Mouse (Mus musculus) megakaryocyte-erythroid progenitor cell, adult 5-6 weeks (primary cell): ENCODE results near the gene Setd3. TPM values are rescaled to one million over a fixed set of nuclear protein-coding genes. Genes with fewer than 3 reads are reported as not detected.

ENCODE experiments used
- ATAC-seq: replicated peaks from 2 replicates; pipeline ENCODE4 v1.8.0; 2016; ENCODE audit warnings: mild to moderate bottlenecking, inconsistent platforms; ENCODE audit not compliant: severe bottlenecking, poor library complexity, low FRiP score, low TSS enrichment
- total RNA-seq, 2 experiments: library from RNA; stranded (forward) in 1 of 2; stranded (reverse) in 1 of 2; fragments of 200-1000, 215-1000 nt in 1 of 2; fragments of >200 nt in 1 of 2; fragmentation: Nextera tagmentation in 1 of 2; gene quantifications; 2 replicates each; pipeline ENCODE4 v1.2.3; 2014 to 2017

Setd3 gene
- total RNA-seq, 2 experiments from 2014 or later, result 66.0 to 83.4 TPM

DNA sequence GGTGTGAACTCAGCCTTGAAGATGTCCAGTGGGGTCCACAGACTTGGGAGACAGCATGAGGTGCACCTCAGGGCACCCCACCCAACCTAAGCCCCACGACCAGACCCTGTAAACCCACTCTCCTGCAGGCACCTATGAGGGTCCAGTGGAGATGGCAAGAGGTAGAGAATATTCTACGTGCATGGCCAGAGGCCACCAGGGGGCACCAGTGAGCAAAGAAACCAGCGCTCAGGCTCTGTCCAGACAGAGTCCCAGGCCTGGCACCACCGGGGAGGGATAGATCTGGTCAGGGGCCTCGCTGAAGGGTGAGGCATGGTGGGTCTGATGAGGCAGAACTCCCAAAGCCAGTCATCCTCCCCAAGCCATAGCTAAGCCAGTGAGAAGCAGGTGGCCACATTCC lies 27.5 kb upstream of the Setd3 start:
- peak; percentile 70 for ATAC-seq

- ATAC-seq, result no peak
These were observed 25.9 kb upstream of the Setd3 start for GRCm38 (mm10) chr12:108204978-108205377.

GRCm38 (mm10) chr12:108203895-108204294 lies 24.8 kb upstream of the Setd3 start:
- ATAC-seq, result no peak

DNA sequence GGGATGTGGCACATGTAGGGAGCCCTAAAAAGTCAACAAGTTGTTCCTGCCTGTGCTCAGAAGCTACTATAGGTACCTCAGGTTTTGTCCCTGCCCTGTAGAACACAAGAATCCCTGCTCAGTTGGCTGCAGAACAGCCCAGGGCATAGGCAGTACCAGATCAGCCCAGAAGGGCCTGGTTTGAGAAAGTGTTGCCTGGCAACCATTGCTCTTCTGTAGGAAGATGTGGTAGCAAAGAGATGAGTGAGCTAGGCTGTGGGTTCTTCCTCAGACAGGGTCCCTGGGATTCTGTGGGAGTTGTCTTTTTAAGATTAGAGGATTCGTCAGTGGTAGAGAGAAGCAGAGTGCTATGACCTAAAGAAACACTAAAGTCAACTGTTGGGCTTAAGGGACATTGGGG lies 21.0 kb upstream of the Setd3 start:
- ATAC-seq, result no peak

GRCm38 (mm10) chr12:108198447-108198846 lies 19.3 kb upstream of the Setd3 start:
- ATAC-seq, result no peak

GRCm38 (mm10) chr12:108195761-108196160 lies 16.6 kb upstream of the Setd3 start:
- ATAC-seq, result no peak

- ATAC-seq, result no peak
These were observed 14.8 kb upstream of the Setd3 start for GRCm38 (mm10) chr12:108193878-108194277.

DNA sequence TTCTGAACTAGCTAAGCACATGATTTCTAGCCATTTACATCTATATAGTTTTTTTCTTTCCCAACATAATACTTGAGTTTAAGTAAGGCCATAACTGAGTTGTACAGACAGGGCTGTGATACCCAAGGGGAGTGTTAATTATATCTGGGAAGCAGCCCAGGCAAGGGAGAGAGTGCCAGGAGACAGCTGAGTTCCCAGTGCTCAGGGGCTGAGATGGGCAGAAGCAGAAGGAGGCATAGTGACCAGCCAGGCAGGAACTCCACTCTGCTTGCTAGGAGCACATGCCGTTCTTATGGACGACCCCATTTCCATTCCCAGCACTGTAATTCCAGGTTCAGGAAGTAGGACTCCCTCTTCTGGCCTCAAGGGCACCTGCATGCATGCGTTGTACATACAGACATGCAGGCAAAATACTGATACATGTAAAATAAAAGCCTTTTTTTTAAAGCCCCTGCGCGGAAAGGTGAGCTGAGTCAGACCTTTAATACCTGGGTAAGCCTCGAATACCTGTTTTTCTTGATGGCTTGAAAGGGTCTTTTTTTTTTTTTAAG lies 8.5 kb upstream of the Setd3 start:
- no peak for ATAC-seq

DNA sequence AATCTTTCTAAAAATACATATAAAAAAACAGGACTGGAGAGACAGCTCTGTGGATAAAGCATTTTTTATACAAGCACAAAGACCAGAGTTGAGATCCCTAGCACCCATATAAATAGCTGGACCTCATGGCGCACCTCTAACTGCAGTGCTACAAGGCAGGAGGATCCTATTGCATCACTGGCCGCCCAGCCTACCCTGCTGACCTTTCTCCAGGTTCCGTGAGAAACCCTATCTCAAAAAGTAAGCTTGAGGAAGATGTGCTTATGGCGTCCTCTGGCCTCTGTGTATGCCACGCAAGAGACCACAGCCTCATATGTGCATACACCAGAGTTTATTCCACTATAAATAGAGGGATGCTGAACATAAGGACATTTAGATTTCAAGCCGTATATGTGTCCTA lies 2.6 kb upstream of the Setd3 start:
- no peak for ATAC-seq

DNA sequence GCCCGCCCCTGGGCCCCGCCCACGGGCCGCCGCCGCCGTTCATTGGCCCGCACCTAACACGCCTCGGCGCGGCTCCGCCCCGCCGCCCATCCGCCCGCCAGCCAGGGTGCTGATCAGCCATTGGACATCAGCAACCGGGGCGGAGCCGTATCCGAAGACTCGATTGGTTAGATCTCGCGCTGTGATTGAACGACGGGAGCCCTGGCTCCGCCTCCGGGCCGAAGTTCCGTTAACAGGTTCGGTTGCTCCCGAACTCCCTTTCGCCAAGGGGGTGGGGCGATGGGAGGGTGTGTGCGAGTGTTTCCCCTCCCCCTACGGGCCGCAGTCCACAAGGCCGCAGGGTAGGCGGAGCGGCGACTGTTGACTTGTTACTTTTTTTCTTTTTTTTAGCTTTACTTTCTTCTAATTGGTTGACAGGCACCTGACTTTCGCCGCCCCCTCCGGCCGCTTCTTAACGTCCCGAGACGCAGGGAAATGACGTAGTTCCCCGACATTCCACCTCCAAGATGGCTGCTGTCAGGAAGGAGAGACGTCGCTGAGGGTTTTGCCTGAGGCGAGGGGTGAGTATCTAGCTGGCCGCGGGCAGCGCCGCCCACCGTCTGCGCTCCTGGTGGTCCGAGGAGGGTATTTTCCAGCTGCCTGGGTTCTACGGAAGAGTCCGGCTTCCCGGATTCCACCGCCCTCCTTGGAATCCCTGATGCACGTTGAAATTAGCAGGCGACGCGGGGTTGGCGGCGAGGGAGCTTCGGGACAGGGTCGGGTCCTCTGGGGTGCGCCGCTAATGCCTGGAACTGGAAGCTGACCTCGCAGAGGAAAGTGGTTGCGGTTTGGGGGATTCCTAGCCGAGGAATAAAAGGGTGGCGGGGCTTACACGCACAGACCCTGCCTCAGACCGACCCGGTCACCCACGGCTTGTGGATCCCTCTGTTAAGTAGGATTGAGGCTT lies 480 bp upstream of the Setd3 start, which contains the start of gene Ccnk:
TSS of gene Ccnk (plus strand) at position 259 of the 946 bp plus-strand sequence.
- ATAC-seq, result peak; percentile 91

DNA sequence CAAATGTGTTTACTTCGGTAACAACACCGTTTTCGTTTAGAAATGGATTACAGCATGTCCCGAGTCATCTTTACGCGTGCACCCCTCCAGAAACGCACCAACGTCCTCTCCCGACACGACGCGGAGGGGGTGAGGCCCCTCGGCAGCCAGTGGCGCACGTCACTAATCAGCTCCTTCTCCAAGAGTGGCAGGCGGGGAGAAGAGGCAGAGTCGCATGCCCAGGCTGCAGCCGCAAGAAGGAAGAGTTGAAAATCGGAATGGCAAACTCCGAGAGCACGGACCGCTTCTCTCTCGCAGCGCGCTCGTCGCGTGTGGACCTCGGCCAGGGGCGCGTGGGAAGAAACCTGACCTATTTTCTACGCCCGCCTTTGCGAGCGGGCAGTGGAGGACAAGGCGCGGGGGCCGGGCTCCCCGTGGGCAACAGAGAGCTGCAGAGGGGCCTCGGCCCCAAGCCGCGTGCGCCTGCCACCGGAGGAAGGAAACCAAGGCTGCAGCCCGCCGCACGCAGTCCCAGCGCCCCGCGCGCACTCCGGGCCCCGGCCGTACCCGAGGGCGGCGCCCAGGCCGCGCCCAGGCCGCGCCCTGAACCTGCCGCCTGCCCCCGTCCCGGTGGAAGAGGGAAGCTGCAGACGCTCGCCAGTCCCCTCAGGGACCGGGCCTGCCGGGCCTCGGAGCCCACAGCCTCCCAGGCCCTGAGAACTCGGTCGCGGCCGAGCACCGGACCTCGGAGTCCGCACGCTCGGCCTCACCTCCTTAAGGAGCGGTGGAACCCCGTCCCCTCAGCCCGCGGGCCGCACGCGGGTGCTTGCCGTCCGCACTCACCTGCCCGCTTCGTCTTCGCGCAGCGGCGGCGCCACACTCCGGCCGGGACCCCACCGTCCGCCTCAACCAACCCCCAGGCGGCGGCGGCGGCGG lies 526 bp downstream of the Setd3 start:
- peak; percentile 64 for ATAC-seq

- ATAC-seq, result no peak
These were observed 2.7 kb downstream of the Setd3 start for GRCm38 (mm10) chr12:108176366-108176765.

DNA sequence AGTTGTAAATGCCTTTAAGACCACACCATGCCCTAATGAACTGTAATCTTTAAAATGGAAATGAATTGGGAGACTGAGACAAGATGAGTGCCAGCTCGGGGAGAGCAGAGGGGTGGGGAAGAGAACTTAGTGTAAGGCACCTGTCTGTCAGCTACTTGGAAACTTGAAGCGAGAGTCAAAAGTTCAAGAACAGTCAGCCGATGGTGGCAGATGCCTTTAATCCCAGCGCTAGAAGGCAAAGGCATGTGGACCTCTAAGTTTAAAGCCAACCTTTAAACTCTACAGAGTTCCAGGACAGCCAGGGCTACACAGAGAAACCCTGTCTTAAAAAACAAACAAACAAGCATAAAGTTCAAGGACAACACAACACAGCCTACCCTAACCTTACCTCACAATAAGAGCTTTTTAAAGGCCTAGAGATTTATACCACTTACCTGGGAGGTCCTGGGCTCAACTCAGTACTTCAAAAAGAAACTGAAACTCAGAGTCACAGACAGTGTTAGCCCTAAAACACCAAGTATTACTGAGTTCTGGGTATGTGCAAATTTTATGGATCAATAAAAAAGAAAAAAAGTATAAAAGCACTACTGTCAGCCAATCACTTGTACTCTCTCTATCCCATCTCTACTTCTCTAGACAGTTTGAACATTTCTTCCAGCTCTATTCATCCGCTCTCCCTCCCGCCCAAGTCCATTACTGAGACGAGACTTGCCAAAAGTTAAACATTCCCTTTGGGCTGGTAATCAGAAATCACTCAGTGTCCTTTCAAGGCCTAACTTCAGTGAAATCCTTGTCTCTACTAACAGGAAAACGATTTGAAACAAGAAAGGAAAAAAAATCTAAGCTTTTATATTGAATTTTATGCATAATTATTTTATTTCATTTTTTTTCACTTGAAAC lies 4.3 kb downstream of the Setd3 start:
- ATAC-seq, result no peak

GRCm38 (mm10) chr12:108172639-108173038 lies 6.5 kb downstream of the Setd3 start:
- ATAC-seq, result peak; percentile 60; the same call in 1 of the 2 replicates

GRCm38 (mm10) chr12:108171336-108171735 lies 7.8 kb downstream of the Setd3 start:
- ATAC-seq, result 0 out of 2 replicates have a peak, but pooled peaks have one; percentile 44

DNA sequence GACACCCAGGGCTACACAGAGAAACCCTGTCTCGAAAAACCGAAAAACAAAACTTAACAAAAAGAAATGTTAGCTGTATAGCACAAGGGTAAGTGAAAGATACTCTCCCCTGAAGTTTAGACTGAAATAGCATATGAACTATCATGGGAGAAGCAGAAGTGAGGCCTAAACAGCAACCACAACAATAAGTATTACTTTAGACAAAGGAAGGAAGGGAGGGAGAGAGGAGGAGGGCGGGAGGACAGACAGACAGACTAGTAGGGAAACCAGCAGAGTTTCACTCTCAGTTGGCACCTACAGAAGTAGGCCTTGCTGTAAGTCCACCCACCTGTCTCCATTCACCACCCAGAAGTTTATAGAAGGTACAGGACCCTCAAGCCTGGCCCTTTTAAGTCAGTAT lies 8.6 kb downstream of the Setd3 start:
- 0 out of 2 replicates have a peak, but pooled peaks have one; percentile 29 for ATAC-seq

DNA sequence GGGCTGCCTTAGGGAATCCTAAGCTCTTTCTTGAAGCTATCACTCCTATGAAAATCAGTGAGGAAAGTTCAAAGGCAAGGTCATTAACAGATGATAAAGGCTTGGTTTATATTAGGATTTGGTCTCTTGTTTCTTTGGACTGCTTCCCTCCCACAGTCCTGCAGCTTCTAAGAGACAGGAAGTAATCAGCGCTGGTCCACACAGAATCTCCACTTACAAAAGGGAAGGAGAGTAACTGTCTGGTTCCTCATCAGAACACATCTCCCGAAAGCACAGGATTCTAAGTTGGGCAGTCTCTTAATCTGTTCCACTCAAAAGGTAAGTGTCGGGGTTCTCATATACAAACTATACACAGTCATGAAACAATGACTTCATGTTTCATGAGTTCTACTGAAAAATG lies 10.2 kb downstream of the Setd3 start:
- ATAC-seq, result no peak

GRCm38 (mm10) chr12:108163706-108164105 lies 15.4 kb downstream of the Setd3 start:
- no peak for ATAC-seq

DNA sequence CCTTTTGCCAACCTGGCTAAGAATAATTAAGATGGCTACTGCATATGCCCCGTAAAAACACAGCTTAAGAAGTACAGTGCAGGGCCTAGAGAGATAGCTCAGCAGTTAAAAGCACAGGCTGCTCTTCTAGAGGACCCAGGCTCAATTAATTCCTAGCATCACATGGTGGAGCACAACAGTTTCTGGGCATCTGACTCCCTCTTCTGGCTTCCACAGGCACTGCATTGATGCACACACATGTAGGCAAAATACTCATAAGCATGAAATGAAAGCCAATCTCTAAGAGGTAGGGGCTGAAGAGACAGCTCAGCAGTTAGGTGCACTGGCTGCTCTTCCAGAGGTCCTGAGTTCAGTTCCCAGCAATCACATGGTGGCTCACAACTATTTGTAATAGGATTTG lies 17.1 kb downstream of the Setd3 start:
- peak; percentile 84 for ATAC-seq
